Mouse (Mus musculus) cerebral cortex, adult 2 months (tissue): ENCODE measurements around the gene Zfp53.

Source experiments
- WGBS: fragments of 180-500 bp; shearing (Covaris S2); methylation state at CpG from one replicate; pipeline ENCODE4 v1.1.7; 2018; 5-methylcytosine and 5-hydroxymethylcytosine counted together

Zfp53 gene

GRCm38 (mm10) chr17:21530645-21531330, 42.0 kb downstream of the Zfp53 start:
- WGBS: 70% methylated on average over 5 of the region's 5 CpGs

- 30% methylated on average over 5 of the region's 5 CpGs for WGBS
These were observed 42.8 kb downstream of the Zfp53 start for GRCm38 (mm10) chr17:21531621-21532020.

- under 1% methylated on average over 54 of the region's 54 CpGs for WGBS
These were observed 43.5 kb downstream of the Zfp53 start for GRCm38 (mm10) chr17:21532101-21532951.

GRCm38 (mm10) chr17:21533961-21534360, 45.2 kb downstream of the Zfp53 start:
- 85% methylated on average over 1 of the region's 1 CpGs for WGBS

GRCm38 (mm10) chr17:21534460-21535095, 45.8 kb downstream of the Zfp53 start:
- 11% methylated on average over 4 of the region's 4 CpGs for WGBS

- 2% methylated on average over 21 of the region's 21 CpGs for WGBS
These were observed 46.6 kb downstream of the Zfp53 start, which contains the start of gene Zfp52 for GRCm38 (mm10) chr17:21535096-21536001. TSS of gene Zfp52 (plus strand) at chr17:21535539.

GRCm38 (mm10) chr17:21536096-21536495, 47.3 kb downstream of the Zfp53 start:
- 33% methylated on average over 7 of the region's 7 CpGs for WGBS

GRCm38 (mm10) chr17:21536676-21537075, 47.9 kb downstream of the Zfp53 start:
- 75% methylated on average over 2 of the region's 2 CpGs for WGBS

GRCm38 (mm10) chr17:21557831-21558230, 69.0 kb downstream of the Zfp53 start:
- 92% methylated on average over 2 of the region's 2 CpGs for WGBS
